7 mouse cellular contexts compared by ENCODE assay signal in the genomic region with DNA sequence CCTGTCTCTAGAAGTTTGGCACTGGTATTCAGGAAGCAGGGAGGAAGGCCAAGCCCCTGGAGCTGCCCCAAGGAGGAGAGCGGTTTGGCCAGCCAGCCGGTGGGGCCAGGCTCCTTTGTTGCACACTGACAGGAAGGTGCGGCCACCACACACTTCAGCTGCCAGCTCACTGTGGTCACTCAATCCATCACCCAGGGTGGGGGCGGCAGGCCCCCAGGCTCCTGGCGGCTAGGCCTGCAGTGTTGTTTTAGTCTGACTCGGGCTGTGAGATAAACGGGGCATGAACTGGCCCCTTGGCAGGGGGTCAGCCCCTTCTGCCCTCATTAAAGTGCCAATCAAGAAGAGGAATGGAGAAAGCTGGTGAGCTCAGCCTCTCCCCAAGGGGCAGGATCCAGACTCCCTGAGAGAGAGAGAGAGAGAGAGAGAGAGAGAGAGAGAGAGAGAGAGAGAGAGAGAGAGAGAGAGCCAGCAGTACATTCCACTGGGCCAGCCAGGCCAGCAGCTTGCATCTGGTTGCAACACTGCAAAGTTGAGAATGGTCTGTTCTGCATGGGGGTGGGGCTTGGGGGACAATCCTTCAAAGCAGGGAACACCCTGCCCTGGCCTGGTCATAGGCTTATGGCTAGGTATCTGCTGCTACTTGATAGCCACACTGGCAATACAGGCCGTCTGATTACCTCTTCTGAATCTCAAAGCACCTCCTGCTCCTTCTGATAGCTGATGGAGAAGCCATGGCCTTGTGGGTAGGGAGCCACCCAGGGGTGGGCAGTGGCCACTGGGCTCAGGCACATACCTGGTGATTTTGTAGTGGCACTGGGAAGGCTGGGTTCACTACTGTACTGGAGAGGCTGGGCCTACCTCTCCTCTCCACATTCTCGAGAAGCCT. TPM values are rescaled to one million over a fixed set of nuclear protein-coding genes. Genes with fewer than 3 reads are reported as not detected.
A peak's percentile ranks its signal among the peaks of the same experiment; 100 is the strongest.
DNase-seq lines count a peak whose midpoint lies in the region; ATAC-seq and TF ChIP-seq lines count a peak whose summit lies in the region.

No protein-coding gene starts in this region.

- WGBS in heart, adult 2 months, result 18% methylated on average over 9 of the region's 9 CpGs
- 18% methylated on average over 9 of the region's 9 CpGs for WGBS in lung, adult 2 months
- WGBS in neural tube, embryonic 14.5 days, result 10% methylated on average over 9 of the region's 9 CpGs

- peak; percentile 74; the same call in 1 of the 2 replicates for TF ChIP-seq EP300 in heart, adult 2 months (IDR thresholded peaks at IDR 0.05; ENCODE audit: insufficient read depth, low read depth, low read length)

- no peak for TF ChIP-seq POLR2A in brain, embryonic 14.5 days (IDR thresholded peaks at IDR 0.05; ENCODE audit: borderline replicate concordance, extremely low read depth, insufficient read depth, insufficient read length, poor library complexity, severe bottlenecking)
- TF ChIP-seq POLR2A in heart, adult 2 months (IDR thresholded peaks at IDR 0.05; ENCODE audit: insufficient read depth, low read depth, low read length), result no peak
- no peak for TF ChIP-seq POLR2A in lung, adult 2 months (IDR thresholded peaks at IDR 0.05; ENCODE audit: borderline replicate concordance, extremely low read depth, low read depth, low read length)

- no peak overlapping the region for H3K4me2 ChIP-seq in neural tube, embryonic 14.5 days (ENCODE audit: low read depth, low read length)

- no peaks in the 10 kb centered on the region for H3K9me3 ChIP-seq in neural tube, embryonic 14.5 days (ENCODE audit: control insufficient read depth, low read length)

- ATAC-seq in neural tube, embryonic 14.5 days (ENCODE audit: low read depth), result peak; percentile 78; the same call in 1 of the 2 replicates
- ATAC-seq in frontal cortex, adult (ENCODE audit: low TSS enrichment), result no peak

- H3K27ac ChIP-seq in heart, adult 2 months, result peak overlapping the region; percentile 89
- no peak overlapping the region for H3K27ac ChIP-seq in neural tube, embryonic 14.5 days (ENCODE audit: low read depth, low read length)

- intact Hi-C loops in heart, adult 2 months (cut with DNase I), result loop anchor here (2.0 kb wide), 2 partner anchors 29 to 45 kb away; no protein-coding TSS in a partner anchor

- H3K79me2 ChIP-seq in heart, adult 2 months (replicated peaks; ENCODE audit: control insufficient read depth, insufficient read depth, low read length), result no peaks in the 10 kb centered on the region

- peak overlapping the region; percentile 41 for H3K9ac ChIP-seq in heart, adult 2 months (ENCODE audit: low read depth, low read length)
- 0 out of 2 replicates have a peak overlapping the region, but pooled peaks have one; percentile 32 for H3K9ac ChIP-seq in neural tube, embryonic 14.5 days (replicated peaks; ENCODE audit: low read depth, low read length)

- H3K4me3 ChIP-seq in heart, adult 2 months, result no peak overlapping the region
- no peak overlapping the region for H3K4me3 ChIP-seq in lung, adult 2 months (replicated peaks; ENCODE audit: extremely low read depth, low read depth, low read length)
- no peak overlapping the region for H3K4me3 ChIP-seq in neural tube, embryonic 14.5 days (ENCODE audit: low read depth, low read length)

- H3K4me1 ChIP-seq in heart, adult 2 months (ENCODE audit: control insufficient read depth, insufficient read depth, low read length), result peaks cover 28% of the 10 kb centered on the region
- H3K4me1 ChIP-seq in lung, adult 2 months (ENCODE audit: control insufficient read depth, insufficient read depth, low read length), result peaks cover 18% of the 10 kb centered on the region
- H3K4me1 ChIP-seq in neural tube, embryonic 14.5 days (ENCODE audit: control insufficient read depth, insufficient read depth, low read length), result no peaks in the 10 kb centered on the region

- TF ChIP-seq CTCF in brain, embryonic 14.5 days (IDR thresholded peaks at IDR 0.05; ENCODE audit: borderline replicate concordance, extremely low read depth, insufficient read depth, insufficient read length), result no peak
- TF ChIP-seq CTCF in heart, adult 2 months (IDR thresholded peaks at IDR 0.05), result 0 out of 2 replicates have a peak, but pooled peaks have one; percentile 2
- no peak for TF ChIP-seq CTCF in lung, adult 2 months (IDR thresholded peaks at IDR 0.05; ENCODE audit: insufficient read depth, low read length)

- H3K36me3 ChIP-seq in heart, adult 2 months (ENCODE audit: control insufficient read depth, insufficient read depth, low read length), result peaks cover 10% of the 10 kb centered on the region
- H3K36me3 ChIP-seq in neural tube, embryonic 14.5 days (ENCODE audit: control insufficient read depth, insufficient read depth, low read length), result no peaks in the 10 kb centered on the region

- no peaks in the 10 kb centered on the region for H3K27me3 ChIP-seq in heart, adult 2 months (ENCODE audit: control insufficient read depth, insufficient read depth, low read length)
- H3K27me3 ChIP-seq in neural tube, embryonic 14.5 days (ENCODE audit: control insufficient read depth, insufficient read depth, low read length), result no peaks in the 10 kb centered on the region

- peak; percentile 27 for DNase-seq in brain, embryonic 14.5 days (ENCODE audit: low read depth)
- peak; percentile 80 for DNase-seq in embryo, embryonic 9.5 days (ENCODE audit: extremely low spot score)
- DNase-seq in heart, adult 2 months, result peak; percentile 81 to 86
- DNase-seq in kidney, adult 11 months, result peak; percentile 90
- peak; percentile 79 for DNase-seq in lung, adult 2 months

RNA-seq across cellular contexts. Expression of a gene that starts 57.1 kb away (rescaled TPM):
- 12.2 and 20.0 TPM in 2 replicates for polyA plus RNA-seq in brain, embryonic 14.5 days (2012; rRNA removed)
- 100 to 1,000 TPM; 139 to 143 TPM for total RNA-seq in heart, adult 2 months (2021)
- 113 and 144 TPM in 2 replicates for polyA plus RNA-seq in heart, adult 2 months (2012; rRNA removed)
- polyA plus RNA-seq in lung, adult 2 months (2012; rRNA removed), result 150 and 175 TPM in 2 replicates
- polyA plus RNA-seq in neural tube, embryonic 14.5 days (2014; fragmentation: Nextera tagmentation; extraction: Ambion mirVana), result 17.0 and 30.8 TPM in 2 replicates

Comparison
In these comparisons a context has a peak if more than half of its experiments do, and no peak if none do; other contexts are left out.
1. DNase-seq: peak in every context shown above with its lines; median percentile 90 in kidney, adult 11 months; 84 in heart, adult 2 months; 80 in embryo, embryonic 9.5 days; 79 in lung, adult 2 months; 27 in brain, embryonic 14.5 days.